Mouse (Mus musculus) lung, postnatal 0 days (tissue): Measurements from ENCODE around the gene Dab2ip. TPM values are rescaled to one million over a fixed set of nuclear protein-coding genes. Genes with fewer than 3 reads are reported as not detected.

Source experiments
- ATAC-seq: fragments of 200-750 bp; cut with Nextera tagmentation; 2 replicates; pipeline ENCODE4 v1.8.0; 2017; ENCODE audit warnings: moderate library complexity
- DNase-seq: peaks from one replicate; pipeline ENCODE4 v3.0.0-alpha.2; 2016; ENCODE audit warnings: low spot score
- H3K27ac ChIP-seq: fragments of 300-500 bp; sonication (generic); 2 replicates; pipeline ENCODE4 v1.5.1; 2014; ENCODE audit warnings: antibody characterized with exemption, mild to moderate bottlenecking, low read length, mixed read lengths
- H3K27me3 ChIP-seq: fragments of 300-500 bp; sonication (generic); replicated peaks from 2 replicates; pipeline ENCODE4 v1.6.1; 2014; ENCODE audit warnings: low read length, mixed read lengths; ENCODE audit not compliant: insufficient read depth
- H3K36me3 ChIP-seq: fragments of 300-500 bp; sonication (generic); 2 replicates; pipeline ENCODE4 v1.6.1; 2014; ENCODE audit warnings: low read length, mixed read lengths; ENCODE audit not compliant: insufficient read depth
- H3K4me1 ChIP-seq: fragments of 300-500 bp; sonication (generic); 2 replicates; pipeline ENCODE4 v1.6.1; 2014; ENCODE audit warnings: antibody characterized with exemption, low read depth, low read length, mixed read lengths; ENCODE audit not compliant: insufficient read depth
- H3K4me2 ChIP-seq: fragments of 300-500 bp; sonication (generic); replicated peaks from 2 replicates; pipeline ENCODE4 v1.6.1; 2014; ENCODE audit warnings: low read depth, mild to moderate bottlenecking, low read length, moderate library complexity, mixed read lengths
- H3K4me3 ChIP-seq: fragments of 300-500 bp; sonication (generic); 2 replicates; pipeline ENCODE4 v1.5.1; 2014; ENCODE audit warnings: low read depth, low read length
- H3K9ac ChIP-seq: fragments of 300-500 bp; sonication (generic); replicated peaks from 2 replicates; pipeline ENCODE4 v1.6.1; 2014; ENCODE audit warnings: low read depth, mild to moderate bottlenecking
- H3K9me3 ChIP-seq: fragments of 300-500 bp; sonication (generic); 2 replicates; pipeline ENCODE4 v1.6.1; 2016; ENCODE audit warnings: low read length, mixed read lengths
- CTCF ChIP-seq: IDR thresholded peaks from 2 replicates; pipeline ENCODE4 v1.5.1; 2016; ENCODE audit warnings: antibody characterized with exemption, mild to moderate bottlenecking
- EP300 ChIP-seq: IDR thresholded peaks from 2 replicates; pipeline ENCODE4 v1.6.1; 2016; ENCODE audit warnings: antibody characterized with exemption, mild to moderate bottlenecking, control low read depth
- WGBS: fragments of 180-500 bp; shearing (Covaris S2); extraction: QIAGEN DNeasy Blood & Tissue Kit; methylation state at CpG from one replicate; pipeline ENCODE4 v1.1.7; 2014; 5-methylcytosine and 5-hydroxymethylcytosine counted together
- polyA plus RNA-seq: library from polyadenylated mRNA; unstranded; fragments of >200 nt; fragmentation: Nextera tagmentation; extraction: Ambion mirVana; gene quantifications from 2 replicates; pipeline ENCODE4 v1.2.1, GENCODE M21; 2015

Gene Dab2ip
- polyA plus RNA-seq, 1 experiment from 2014 or later: 75.8 TPM

GRCm38 (mm10) chr2:35589800-35590199 is 31.7 kb downstream of the Dab2ip start:
- Histone ChIP-seq H3K4me2 (no peak overlapping the region), H3K9me3 (no peaks in the 10 kb centered on the region), H3K4me3 (no peak overlapping the region), H3K36me3 (no peaks in the 10 kb centered on the region), H3K27me3 (no peaks in the 10 kb centered on the region), H3K9ac (no peak overlapping the region), H3K4me1 (peaks cover 33% of the 10 kb centered on the region; the same call in 1 of the 2 replicates), H3K27ac (peak overlapping the region; percentile 78)
- WGBS: 34% methylated on average over 4 of the region's 4 CpGs
- DNase-seq (peak; percentile 92), ATAC-seq (peak; percentile 87)
- TF ChIP-seq EP300 (peak; percentile 42; the same call in 1 of the 2 replicates), CTCF (no peak)

DNA sequence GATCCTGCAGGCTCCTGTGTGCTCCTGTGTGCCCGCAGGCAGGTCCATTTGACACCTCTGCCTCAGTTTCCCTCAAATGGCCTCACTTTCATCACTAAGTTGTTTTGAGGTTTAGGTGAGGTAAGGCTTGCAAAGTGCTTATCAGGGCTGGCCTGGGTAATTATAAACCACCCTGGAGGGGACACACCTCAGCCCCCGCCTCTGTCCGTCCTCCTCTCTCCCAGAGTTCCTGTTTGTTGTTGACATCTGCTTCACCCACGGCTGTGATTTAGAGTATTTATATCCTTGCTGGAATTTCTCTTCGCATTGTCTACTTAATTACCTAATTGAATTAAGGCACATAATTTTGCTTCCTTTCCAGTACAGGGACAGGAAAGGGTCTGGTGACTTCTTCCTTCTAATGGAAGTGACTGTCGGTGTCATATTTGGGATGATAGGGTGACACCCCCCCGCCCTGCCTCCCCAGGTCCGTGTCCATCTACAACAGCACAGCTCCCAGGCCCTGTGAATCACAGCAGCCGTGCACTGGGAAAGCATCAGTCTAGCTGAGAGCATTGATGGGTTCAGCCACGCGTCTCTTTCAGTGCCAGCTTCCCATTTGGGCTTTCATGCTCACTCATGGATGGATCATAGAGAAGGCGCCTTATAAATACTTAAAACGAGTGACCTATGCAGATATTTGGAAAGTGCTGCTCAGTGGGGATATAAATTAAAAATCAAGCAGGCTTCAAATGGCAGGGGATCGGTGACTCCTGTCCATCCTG is 34.1 kb downstream of the Dab2ip start:
- ATAC-seq: no peak
- no peak overlapping the region for H3K9ac ChIP-seq
- H3K4me1 ChIP-seq: peaks cover 35% of the 10 kb centered on the region; the same call in 1 of the 2 replicates
- H3K4me2 ChIP-seq: no peak overlapping the region
- peak overlapping the region; percentile 47 for H3K27ac ChIP-seq
- 53% methylated on average over 14 of the region's 14 CpGs for WGBS
- no peak for DNase-seq
- H3K4me3 ChIP-seq: no peak overlapping the region
- no peaks in the 10 kb centered on the region for H3K27me3 ChIP-seq
- no peaks in the 10 kb centered on the region for H3K36me3 ChIP-seq
- H3K9me3 ChIP-seq: no peaks in the 10 kb centered on the region
- no peak for TF ChIP-seq EP300
- TF ChIP-seq CTCF: no peak

DNA sequence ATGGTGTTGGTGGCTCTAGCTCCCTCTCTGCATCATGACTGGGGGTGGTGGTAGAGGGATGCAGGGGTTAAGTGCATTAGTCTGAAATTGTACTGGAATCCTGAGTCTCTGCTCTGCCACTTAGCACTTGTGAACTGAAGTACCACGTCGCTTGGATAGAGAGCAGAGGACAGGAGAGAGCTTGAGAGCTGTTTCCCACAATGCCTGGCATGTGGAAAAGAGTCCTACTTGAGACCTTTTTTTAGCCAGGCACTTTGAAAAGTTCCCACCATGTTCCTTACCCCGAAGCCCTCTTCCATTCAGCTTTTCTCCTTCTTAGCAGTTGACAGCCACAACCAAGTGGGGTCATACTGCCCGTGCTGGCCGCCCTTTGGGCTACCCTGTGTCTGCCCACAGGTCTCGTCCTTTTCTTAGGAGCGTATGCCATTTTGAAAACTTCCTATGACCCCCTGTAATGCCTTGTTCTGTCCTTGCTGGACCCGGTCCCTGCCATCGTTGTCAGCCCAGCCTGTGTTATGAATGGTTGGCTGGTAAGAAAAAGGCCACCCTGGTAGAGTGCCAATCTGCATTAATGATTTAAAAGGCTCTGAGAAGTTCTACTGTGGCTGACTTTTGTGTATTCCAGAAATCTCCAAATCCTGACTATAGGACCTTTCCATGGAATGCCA is 34.8 kb downstream of the Dab2ip start:
- TF ChIP-seq EP300 (peak; percentile 93), CTCF (no peak)
- peak; percentile 60 for ATAC-seq
- no peak overlapping the region for H3K4me2 ChIP-seq

GRCm38 (mm10) chr2:35593889-35594288 is 35.8 kb downstream of the Dab2ip start:
- no peak overlapping the region for H3K4me2 ChIP-seq
- WGBS: 76% methylated on average over 7 of the region's 7 CpGs
- no peaks in the 10 kb centered on the region for H3K27me3 ChIP-seq
- no peaks in the 10 kb centered on the region for H3K9me3 ChIP-seq
- H3K27ac ChIP-seq: no peak overlapping the region
- ATAC-seq (no peak), DNase-seq (no peak)
- H3K9ac ChIP-seq: no peak overlapping the region
- H3K4me1 ChIP-seq: peaks cover 41% of the 10 kb centered on the region; the same call in 1 of the 2 replicates
- no peaks in the 10 kb centered on the region for H3K36me3 ChIP-seq
- TF ChIP-seq EP300 (no peak), CTCF (no peak)
- no peak overlapping the region for H3K4me3 ChIP-seq

More for the DNA sequence above, 34.8 kb downstream of the Dab2ip start:
- H3K4me1 ChIP-seq: peaks cover 36% of the 10 kb centered on the region; the same call in 1 of the 2 replicates
- no peak overlapping the region for H3K9ac ChIP-seq
- no peaks in the 10 kb centered on the region for H3K27me3 ChIP-seq
- peak; percentile 87 for DNase-seq
- H3K4me3 ChIP-seq: no peak overlapping the region
- H3K27ac ChIP-seq: peak overlapping the region; percentile 70
- WGBS: 56% methylated on average over 9 of the region's 9 CpGs
- H3K9me3 ChIP-seq: no peaks in the 10 kb centered on the region
- H3K36me3 ChIP-seq: no peaks in the 10 kb centered on the region

GRCm38 (mm10) chr2:35595102-35595501 is 37.0 kb downstream of the Dab2ip start:
- Histone ChIP-seq H3K4me3 (no peak overlapping the region), H3K9ac (no peak overlapping the region), H3K36me3 (no peaks in the 10 kb centered on the region), H3K4me2 (no peak overlapping the region), H3K27me3 (no peaks in the 10 kb centered on the region), H3K9me3 (no peaks in the 10 kb centered on the region), H3K27ac (peak overlapping the region; percentile 74), H3K4me1 (peaks cover 42% of the 10 kb centered on the region; the same call in 1 of the 2 replicates)
- TF ChIP-seq CTCF (no peak), EP300 (no peak)
- 44% methylated on average over 1 of the region's 1 CpGs for WGBS
- DNase-seq (peak; percentile 46), ATAC-seq (no peak)

DNA sequence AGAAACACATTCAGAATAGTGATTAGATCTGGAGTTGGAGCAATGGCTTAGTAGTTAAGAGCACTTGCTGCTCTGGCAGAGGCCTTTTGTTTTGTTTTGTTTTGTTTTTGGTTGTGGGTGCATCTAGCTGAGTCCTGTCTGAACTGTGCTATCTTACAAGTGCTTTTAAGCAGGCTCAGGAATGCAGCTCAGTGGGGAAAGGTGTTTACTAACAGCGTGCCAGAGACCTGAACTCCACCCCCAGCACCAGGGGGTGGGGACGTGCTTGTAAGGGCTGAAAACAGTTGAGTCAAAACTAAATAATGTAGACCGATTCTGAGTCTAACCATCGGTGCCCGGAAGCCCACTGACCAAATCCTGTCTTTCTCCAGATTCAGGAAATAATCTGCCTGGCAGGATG is 37.7 kb downstream of the Dab2ip start:
- peak; percentile 76 for ATAC-seq

More for the DNA sequence above, 37.7 kb downstream of the Dab2ip start:
- Histone ChIP-seq H3K4me2 (no peak overlapping the region), H3K9me3 (no peaks in the 10 kb centered on the region), H3K27me3 (no peaks in the 10 kb centered on the region), H3K9ac (no peak overlapping the region), H3K4me3 (no peak overlapping the region), H3K4me1 (peaks cover 37% of the 10 kb centered on the region; the same call in 1 of the 2 replicates), H3K27ac (peak overlapping the region; percentile 74), H3K36me3 (no peaks in the 10 kb centered on the region)
- peak; percentile 82 for DNase-seq
- peak; percentile 88 for TF ChIP-seq EP300
- TF ChIP-seq CTCF: no peak
- 36% methylated on average over 5 of the region's 5 CpGs for WGBS
